Mouse (Mus musculus) CH12.LX (cell line): ENCODE measurements around the gene Olfr223. TPM values are rescaled to one million over a fixed set of nuclear protein-coding genes. Genes with fewer than 3 reads are reported as not detected.

Source experiments
- DNase-seq: peaks from one replicate; pipeline ENCODE4 v3.0.0-alpha.2; 2013; ENCODE audit errors: extremely low read depth
- H3K27ac ChIP-seq: 2 replicates; pipeline ENCODE4 v1.5.1; 2012; ENCODE audit warnings: low read depth, mild to moderate bottlenecking, control low read depth, moderate library complexity; ENCODE audit not compliant: insufficient read depth
- H3K27me3 ChIP-seq: replicated peaks from 2 replicates; pipeline ENCODE3; 2012; ENCODE audit warnings: inconsistent platforms
- H3K36me3 ChIP-seq, 2 experiments: replicated peaks in 1 of 2; 2 replicates each; pipeline versions ENCODE3 to v1.6.1; 2012; ENCODE audit warnings: inconsistent platforms in 1 of 2, low read length in 1 of 2, mild to moderate bottlenecking in 1 of 2, mixed read lengths in 1 of 2, moderate library complexity in 1 of 2; ENCODE audit not compliant: control insufficient read depth in 1 of 2, insufficient read depth in 1 of 2
- H3K4me1 ChIP-seq, 2 experiments: 2 replicates each; pipeline ENCODE4 v1.6.1; 2012; ENCODE audit warnings: inconsistent platforms in 1 of 2, moderate library complexity in 1 of 2; ENCODE audit not compliant: insufficient read depth in 2 of 2, control insufficient read depth in 1 of 2
- H3K4me2 ChIP-seq: 2 replicates; pipeline ENCODE4 v1.6.1; 2012; ENCODE audit warnings: low read depth, mild to moderate bottlenecking, control low read depth; ENCODE audit not compliant: poor library complexity, insufficient read depth, severe bottlenecking
- H3K4me3 ChIP-seq, 3 experiments: fragments of 150-350 bp in 1 of 3; sonication (generic) in 1 of 3; replicated peaks in 1 of 3; 2 replicates each; pipeline versions ENCODE3 to v1.5.1; 2011 to 2012; ENCODE audit warnings: low read depth in 2 of 3, low read length in 2 of 3, mild to moderate bottlenecking in 2 of 3, moderate library complexity in 2 of 3, control low read depth in 1 of 3, improper control_type of control experiment in 1 of 3, inconsistent platforms in 1 of 3, mixed read lengths in 1 of 3; ENCODE audit not compliant: poor library complexity in 1 of 3
- H3K79me2 ChIP-seq: replicated peaks from 2 replicates; pipeline ENCODE4 v1.6.1; 2012; ENCODE audit warnings: mild to moderate bottlenecking, moderate library complexity; ENCODE audit not compliant: control insufficient read depth, poor library complexity, insufficient read depth, severe bottlenecking; ENCODE audit errors: extremely low read depth
- H3K9ac ChIP-seq: 2 replicates; pipeline ENCODE4 v1.6.1; 2012; ENCODE audit warnings: low read depth, mild to moderate bottlenecking, control low read depth, moderate library complexity; ENCODE audit not compliant: insufficient read depth
- H3K9me3 ChIP-seq: replicated peaks from 2 replicates; pipeline ENCODE3; 2012; ENCODE audit warnings: low read length, inconsistent platforms, mixed read lengths
- CHD1 ChIP-seq: IDR thresholded peaks from 2 replicates; pipeline ENCODE4 v1.6.1; 2012; ENCODE audit warnings: low read depth, low read length, improper control_type of control experiment, inconsistent platforms
- CHD2 ChIP-seq: IDR thresholded peaks from 2 replicates; pipeline ENCODE4 v1.6.1; 2011; ENCODE audit warnings: low read length, improper control_type of control experiment
- EP300 ChIP-seq: IDR thresholded peaks from 2 replicates; pipeline ENCODE4 v1.6.1; 2011; ENCODE audit warnings: low read length, improper control_type of control experiment
- GABPA ChIP-seq: IDR thresholded peaks from 2 replicates; pipeline ENCODE4 v1.6.1; 2012; ENCODE audit warnings: low read depth, low read length, improper control_type of control experiment, inconsistent platforms; ENCODE audit not compliant: insufficient replicate concordance
- HCFC1 ChIP-seq: IDR thresholded peaks from 2 replicates; pipeline ENCODE4 v1.6.1; 2012; ENCODE audit warnings: low read depth, mild to moderate bottlenecking, inconsistent platforms, low read length, improper control_type of control experiment
- IRF4 ChIP-seq: IDR thresholded peaks from 2 replicates; pipeline ENCODE4 v1.6.1; 2014; ENCODE audit warnings: low read depth, mild to moderate bottlenecking, inconsistent platforms, low read length, improper control_type of control experiment
- JUN ChIP-seq: IDR thresholded peaks from 2 replicates; pipeline ENCODE4 v1.6.1; 2011; ENCODE audit warnings: low read depth, mild to moderate bottlenecking, low read length, improper control_type of control experiment, moderate library complexity; ENCODE audit not compliant: insufficient read depth
- MAX ChIP-seq: IDR thresholded peaks from 2 replicates; pipeline ENCODE4 v1.6.1; 2011; ENCODE audit warnings: low read length, improper control_type of control experiment
- MXI1 ChIP-seq: IDR thresholded peaks from 2 replicates; pipeline ENCODE4 v1.6.1; 2011; ENCODE audit warnings: mild to moderate bottlenecking, low read depth, low read length, improper control_type of control experiment
- NRF1 ChIP-seq: IDR thresholded peaks from 2 replicates; pipeline ENCODE4 v1.6.1; 2014; ENCODE audit warnings: low read depth, mild to moderate bottlenecking, inconsistent platforms, low read length, improper control_type of control experiment, moderate library complexity
- POLR2AphosphoS2 ChIP-seq: IDR thresholded peaks from 2 replicates; pipeline ENCODE4 v1.6.1; 2011; ENCODE audit warnings: low read depth, low read length, improper control_type of control experiment
- RAD21 ChIP-seq: IDR thresholded peaks from 2 replicates; pipeline ENCODE4 v1.6.1; 2011; ENCODE audit warnings: low read depth, mild to moderate bottlenecking, low read length, improper control_type of control experiment, moderate library complexity
- RCOR1 ChIP-seq: conservative IDR thresholded peaks from 2 replicates; pipeline ENCODE4 v1.6.1; 2012; ENCODE audit warnings: low read depth, mild to moderate bottlenecking, inconsistent platforms, low read length, improper control_type of control experiment
- SIN3A ChIP-seq: IDR thresholded peaks from 2 replicates; pipeline ENCODE4 v1.6.1; 2012; ENCODE audit warnings: low read length, improper control_type of control experiment, inconsistent platforms
- TCF12 ChIP-seq: IDR thresholded peaks from 2 replicates; pipeline ENCODE4 v1.6.1; 2014; ENCODE audit warnings: low read depth, mild to moderate bottlenecking, inconsistent platforms, low read length, improper control_type of control experiment
- UBTF ChIP-seq: IDR thresholded peaks from 2 replicates; pipeline ENCODE4 v1.6.1; 2012; ENCODE audit warnings: low read depth, mild to moderate bottlenecking, inconsistent platforms, low read length, improper control_type of control experiment, moderate library complexity
- ZNF384 ChIP-seq: IDR thresholded peaks from 2 replicates; pipeline ENCODE4 v1.6.1; 2012; ENCODE audit warnings: low read depth, low read length, improper control_type of control experiment, inconsistent platforms
- dilution Hi-C: fragments of 300-500 bp; cut with MboI; formaldehyde crosslinking; loops from 2 replicates; pipeline ENCODE4 v1.14.3; 2020; ENCODE audit warnings: low sequenced_read_pairs; ENCODE audit not compliant: extremely low pct_unique_long_range_greater_than_20kb, extremely low pct_ligation_motif_present
- in situ Hi-C: fragments of 300-500 bp; cut with MboI; formaldehyde crosslinking; loops from 3 replicates; pipeline ENCODE4 v1.14.3; 2019; ENCODE audit warnings: low sequenced_read_pairs, low pct_ligation_motif_present, low pct_unique_long_range_greater_than_20kb, mixed read lengths
- polyA plus RNA-seq: library from polyadenylated mRNA; unstranded; fragments of >175 nt; gene quantifications from 2 replicates; pipeline ENCODE4 v1.2.1, GENCODE M21; 2012; ENCODE audit warnings: low read depth; ENCODE audit not compliant: insufficient read length
- total RNA-seq, 2 experiments: library from RNA; depleted of rRNA; stranded (reverse); fragments of 300-350 nt in 1 of 2; fragments of >200 nt in 1 of 2; gene quantifications; 2 replicates each; pipeline ENCODE4 v1.2.3; 2012 to 2014

The Olfr223 gene
- total and polyA plus RNA-seq, 3 experiments: not detected

- dilution Hi-C loops: no loop called here
- no peaks in the 10 kb centered on the region for H3K79me2 ChIP-seq
- H3K9me3 ChIP-seq: no peaks in the 10 kb centered on the region
- peaks cover 0 to 14% of the 10 kb centered on the region in 2 experiments; a peak in 1 of 4 replicates for H3K4me1 ChIP-seq
- in situ Hi-C loops: no loop called here
- TF ChIP-seq POLR2AphosphoS2 (no peak), TCF12 (no peak), GABPA (no peak), HCFC1 (no peak), MXI1 (no peak), IRF4 (no peak)
- TF ChIP-seq, all 38 proteins: peak for 0
- Histone ChIP-seq H3K27me3 (peaks cover 13% of the 10 kb centered on the region), H3K4me2 (no peak overlapping the region), H3K4me3 (no peak overlapping the region), H3K36me3 (no peaks in the 10 kb centered on the region), H3K9ac (no peak overlapping the region), H3K27ac (no peak overlapping the region)
- no peak for DNase-seq
Measured at GRCm38 (mm10) chr11:59544005-59544404, 49.1 kb downstream of the Olfr223 start.

- H3K36me3 ChIP-seq: no peaks in the 10 kb centered on the region
- no peak overlapping the region for H3K4me2 ChIP-seq
- TF ChIP-seq JUN: no peak
- no peak for TF ChIP-seq NRF1
- no peak for TF ChIP-seq CHD2
- TF ChIP-seq RCOR1: no peak
- no peak for TF ChIP-seq CHD1
- TF ChIP-seq MXI1: no peak
- TF ChIP-seq TCF12: no peak
- TF ChIP-seq MAX: no peak
- TF ChIP-seq UBTF: no peak
- TF ChIP-seq HCFC1: no peak
- no peak for TF ChIP-seq GABPA
- no peak for TF ChIP-seq EP300
- TF ChIP-seq ZNF384: no peak
- no peak for TF ChIP-seq SIN3A
- no peak for TF ChIP-seq RAD21
- H3K4me1 ChIP-seq: peaks cover 0 to 14% of the 10 kb centered on the region in 2 experiments; a peak in 1 of 4 replicates
- dilution Hi-C loops: no loop called here
- no peak overlapping the region for H3K9ac ChIP-seq
- H3K27me3 ChIP-seq: peaks cover 7% of the 10 kb centered on the region
- no peaks in the 10 kb centered on the region for H3K9me3 ChIP-seq
- H3K4me3 ChIP-seq: no peak overlapping the region
- no peak overlapping the region for H3K27ac ChIP-seq
- in situ Hi-C loops: no loop called here
- DNase-seq: no peak
- H3K79me2 ChIP-seq: no peaks in the 10 kb centered on the region
Measured at GRCm38 (mm10) chr11:59543376-59543775, 49.7 kb downstream of the Olfr223 start.
